8 mouse cellular contexts compared by ENCODE assay signal in genomic region chr13:57521152-57521551, GRCm38 (mm10).
DNase-seq lines count a peak whose midpoint lies in the region.

No protein-coding gene starts in this region.

- intact Hi-C loops in left cerebral cortex, postnatal 4 days (cut with DNase I) = loop anchor here (10.0 kb wide), 1 partner anchor 384 kb away; the partner anchor contains the start of gene Spock1

- peak; percentile 18 for DNase-seq in adrenal gland, adult 2 months
- no peak for DNase-seq in adrenal gland, postnatal 4 days (ENCODE audit: low spot score in 2 of 2)
- peak; percentile 26 for DNase-seq in left cerebral cortex, postnatal 4 days
- no peak for DNase-seq in left cerebral cortex, adult 8-10 months (ENCODE audit: low spot score in 2 of 2)
- DNase-seq in embryo, embryonic 11 days = peak; percentile 74
- DNase-seq in lung, postnatal 10 days = peak; percentile 19
- DNase-seq in spleen, adult 12 weeks (ENCODE audit: low spot score) = no peak
- no peak for DNase-seq in layer of hippocampus, adult 8-10 months (ENCODE audit: low spot score in 2 of 2)

Comparison
In these comparisons a context has a peak if more than half of its experiments do, and no peak if none do; other contexts are left out.
1. DNase-seq: peak in adrenal gland, adult 2 months (single experiment), left cerebral cortex, postnatal 4 days (single experiment), embryo, embryonic 11 days (single experiment) and lung, postnatal 10 days (single experiment); none in adrenal gland, postnatal 4 days (0 of 2), left cerebral cortex, adult 8-10 months (0 of 2), spleen, adult 12 weeks (single experiment) and layer of hippocampus, adult 8-10 months (0 of 2).